Mouse (Mus musculus) induced T-regulatory cell, adult 2 months (primary cell): ENCODE data around the gene Rasgrp2.

ENCODE experiments used
- DNase-seq: peaks from one replicate; pipeline ENCODE4 v3.0.0-alpha.2; 2012; ENCODE audit warnings: low read depth

The Rasgrp2 gene

GRCm38 (mm10) chr19:6427653-6428434 lies 28.7 kb downstream of the Rasgrp2 start:
- peak; percentile 47 for DNase-seq

- peak; percentile 80 for DNase-seq
Measured at GRCm38 (mm10) chr19:6428501-6429200, 29.5 kb downstream of the Rasgrp2 start.

DNA sequence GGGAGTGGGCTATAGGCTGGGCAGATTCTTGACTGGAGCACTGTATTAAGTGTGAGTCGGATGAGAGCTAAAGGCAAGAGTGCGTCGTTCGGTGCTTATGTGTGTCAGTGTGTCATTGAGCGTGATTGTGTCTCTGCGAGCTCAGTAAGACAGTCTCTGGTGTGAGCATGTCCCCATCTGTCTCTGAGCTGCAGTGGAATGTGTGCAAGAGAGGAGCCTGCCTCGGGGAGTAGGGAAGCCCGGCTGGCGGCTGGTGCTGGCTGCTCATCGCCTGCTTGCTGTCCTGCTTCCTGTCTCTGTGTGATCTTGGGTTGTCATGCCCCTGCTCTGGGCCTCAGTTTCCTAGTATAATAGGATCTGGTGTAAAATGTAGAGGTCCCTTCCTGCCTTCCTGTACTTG lies 43.9 kb downstream of the Rasgrp2 start:
- DNase-seq = no peak

DNA sequence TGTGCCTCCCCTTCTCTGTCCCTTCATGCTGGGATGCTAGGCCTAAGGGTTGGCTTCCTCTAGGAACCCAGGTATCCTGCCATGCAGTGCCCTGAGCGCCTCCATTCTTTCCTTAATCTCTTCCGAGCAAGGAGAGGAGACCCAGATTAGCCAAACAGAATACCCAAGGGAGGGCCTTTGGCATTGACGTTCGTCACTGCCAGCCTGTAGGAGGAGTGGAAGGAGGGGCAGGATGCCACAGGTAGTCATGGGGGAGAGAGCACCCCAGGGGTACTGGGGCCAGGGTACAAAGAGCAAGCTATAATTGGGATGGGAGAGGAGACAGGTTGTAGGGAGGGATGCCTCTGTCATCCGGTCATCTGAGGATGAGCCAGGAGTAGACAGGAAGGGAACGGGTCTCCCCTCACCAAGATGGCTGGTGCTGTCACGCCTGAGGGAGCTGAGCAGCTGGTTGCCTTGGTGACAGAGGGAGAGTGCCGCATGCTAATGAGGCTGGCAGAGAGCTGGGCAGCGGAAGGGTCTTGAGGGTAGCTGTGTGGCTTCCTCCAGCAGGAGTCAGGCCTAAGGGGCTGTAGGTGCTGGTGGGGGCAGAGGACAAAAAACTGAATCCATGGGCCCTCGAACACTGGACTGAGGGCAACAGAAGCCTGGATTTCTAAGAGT lies 46.8 kb downstream of the Rasgrp2 start:
- DNase-seq = no peak

GRCm38 (mm10) chr19:6446736-6447437 lies 47.7 kb downstream of the Rasgrp2 start:
- DNase-seq = no peak

GRCm38 (mm10) chr19:6448752-6449151 lies 49.6 kb downstream of the Rasgrp2 start:
- DNase-seq = no peak

DNA sequence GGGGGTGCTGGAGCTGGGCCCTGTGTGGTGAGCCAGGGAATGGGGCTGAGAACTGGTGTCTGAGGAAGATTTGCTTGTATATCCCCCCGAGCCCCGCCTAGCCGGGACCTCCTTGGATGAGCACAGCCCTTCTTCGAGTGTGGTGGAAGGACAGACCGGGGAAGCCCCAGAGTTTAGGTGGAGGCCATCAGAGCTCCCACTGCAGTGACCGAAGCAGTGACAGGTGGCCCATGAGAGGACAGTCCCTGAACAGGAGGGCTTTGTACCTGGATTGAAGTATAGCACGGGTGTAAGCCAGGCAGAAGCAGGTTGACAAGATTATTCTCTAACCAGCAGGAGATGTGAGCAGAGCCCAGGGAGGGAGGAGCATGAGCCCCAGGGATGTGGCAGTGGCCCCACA lies 50.7 kb downstream of the Rasgrp2 start:
- no peak for DNase-seq

GRCm38 (mm10) chr19:6452030-6452494 lies 52.9 kb downstream of the Rasgrp2 start:
- peak; percentile 80 for DNase-seq

DNA sequence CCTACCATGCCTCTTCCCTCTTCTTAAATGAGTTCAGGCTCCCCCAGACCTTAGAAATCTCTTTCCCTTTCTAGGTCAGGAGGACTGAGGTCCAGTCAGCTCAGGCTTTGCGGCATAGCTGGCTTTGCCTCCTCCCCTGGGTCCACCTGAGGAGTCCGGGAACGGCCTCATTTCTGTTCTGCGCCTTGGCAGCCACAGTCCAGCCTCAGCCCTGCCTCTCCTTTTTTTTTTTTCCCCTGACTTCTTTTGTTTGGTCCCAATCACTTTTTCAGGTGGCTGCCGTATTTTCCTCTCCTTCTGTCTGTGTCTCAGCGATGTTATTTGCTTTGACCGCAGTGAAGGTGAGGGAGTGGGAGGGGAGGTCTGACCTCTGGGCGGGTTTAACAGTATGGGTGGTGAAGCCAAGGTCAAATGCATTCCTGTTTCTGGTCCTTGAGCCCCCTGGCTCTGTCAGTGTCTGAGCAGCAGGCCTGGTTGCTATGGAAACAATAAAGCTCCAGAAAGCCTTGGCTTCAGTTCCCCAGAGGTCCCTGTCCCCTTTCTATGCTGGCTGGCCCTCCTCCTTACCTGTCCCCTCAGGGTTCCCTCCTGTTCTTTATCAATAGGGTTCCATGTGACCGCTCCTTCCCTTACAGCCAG lies 53.7 kb downstream of the Rasgrp2 start:
- DNase-seq = no peak

GRCm38 (mm10) chr19:6453349-6453748 lies 54.2 kb downstream of the Rasgrp2 start:
- no peak for DNase-seq

GRCm38 (mm10) chr19:6454041-6454720 lies 55.0 kb downstream of the Rasgrp2 start:
- DNase-seq = no peak

DNA sequence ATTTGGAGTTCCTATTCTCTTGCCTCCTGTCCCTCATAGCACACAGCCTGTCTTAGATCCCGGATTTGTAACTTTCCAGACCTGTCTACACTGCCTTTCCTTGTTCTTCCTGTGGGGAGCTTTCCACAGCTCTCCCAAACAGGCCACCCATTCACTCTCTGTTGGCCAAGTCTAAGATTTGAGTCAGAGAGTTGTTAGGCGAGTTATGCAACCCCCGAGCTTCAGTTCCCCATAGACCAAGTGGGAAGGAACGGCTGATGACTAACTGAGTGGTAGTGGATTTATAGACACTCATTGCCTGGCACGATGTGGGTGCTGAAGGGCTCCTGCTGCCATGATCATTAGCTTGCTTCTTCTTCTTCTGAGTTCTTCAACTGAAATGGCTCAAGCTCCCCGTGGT lies 60.4 kb downstream of the Rasgrp2 start:
- DNase-seq = no peak

- no peak for DNase-seq
Measured at GRCm38 (mm10) chr19:6462841-6463240, 63.7 kb downstream of the Rasgrp2 start.

- DNase-seq = no peak
Measured at GRCm38 (mm10) chr19:6464306-6465071, 65.3 kb downstream of the Rasgrp2 start.
